Comparison of ENCODE assay signal across 24 mouse cellular contexts in genomic region chr7:118122235-118122634, GRCm38 (mm10). TPM values are rescaled to one million over a fixed set of nuclear protein-coding genes. Genes with fewer than 3 reads are reported as not detected.
DNase-seq lines count a peak whose midpoint lies in the region; ATAC-seq and TF ChIP-seq lines count a peak whose summit lies in the region.
"Had no signal": no experiment of that assay in that cellular context is flagged by ENCODE, and none has a peak within 500 bp of the region (broad histone marks: within the 10 kb centered on the region; RNA-seq: fewer than 3 reads in every experiment).

No protein-coding gene starts in this region.

- 93% methylated on average over 7 of the region's 7 CpGs for WGBS in liver, postnatal 0 days (ENCODE audit: insufficient replicate concordance)
- WGBS in liver, embryonic 11.5 days, result 97% methylated on average over 7 of the region's 7 CpGs
- 96% methylated on average over 7 of the region's 7 CpGs for WGBS in hindbrain, embryonic 12.5 days

- peaks cover 72% of the 10 kb centered on the region for H3K36me3 ChIP-seq in liver, postnatal 0 days (replicated peaks; ENCODE audit: insufficient read depth, low read length)
- peaks cover 56% of the 10 kb centered on the region for H3K36me3 ChIP-seq in liver, embryonic 11.5 days (ENCODE audit: control insufficient read depth, insufficient read depth, low read length)
- H3K36me3 ChIP-seq in CH12.LX (replicated peaks in 1 of 2; ENCODE audit: control insufficient read depth in 1 of 2, insufficient read depth in 1 of 2, low read length in 1 of 2), result peaks cover 55 to 75% of the 10 kb centered on the region in 2 experiments
- H3K36me3 ChIP-seq in hindbrain, embryonic 12.5 days, result peaks cover 65% of the 10 kb centered on the region

- H3K9me3 ChIP-seq in liver, postnatal 0 days (ENCODE audit: low read length), result no peaks in the 10 kb centered on the region
- H3K9me3 ChIP-seq in liver, embryonic 11.5 days (ENCODE audit: control insufficient read depth, low read length), result no peaks in the 10 kb centered on the region
- H3K9me3 ChIP-seq in CH12.LX (replicated peaks; ENCODE audit: low read length), result no peaks in the 10 kb centered on the region
- no peaks in the 10 kb centered on the region for H3K9me3 ChIP-seq in hindbrain, embryonic 12.5 days (replicated peaks)
- H3K9me3 ChIP-seq: embryonic facial prominence, embryonic 10.5 days; embryonic facial prominence, embryonic 12.5 days; forebrain, embryonic 12.5 days; forebrain, embryonic 15.5 days; G1E had no signal

- no peak for TF ChIP-seq EP300 in liver, postnatal 0 days (IDR thresholded peaks at IDR 0.05; ENCODE audit: low read depth)
- no peak for TF ChIP-seq EP300 in CH12.LX (IDR thresholded peaks at IDR 0.05; ENCODE audit: low read length)

- ATAC-seq in liver, postnatal 0 days, result no peak
- ATAC-seq in liver, embryonic 11.5 days (replicated peaks; ENCODE audit: low FRiP score), result no peak
- no peak for ATAC-seq in hindbrain, embryonic 12.5 days (ENCODE audit: low FRiP score)
- ATAC-seq: activated CD4-positive, CD25-positive, alpha-beta regulatory T cell, adult 4 months; forebrain, embryonic 15.5 days; forebrain, postnatal 0 days; Patski had no signal

- peaks cover 33% of the 10 kb centered on the region for H3K4me1 ChIP-seq in liver, postnatal 0 days (ENCODE audit: insufficient read depth)
- peaks cover 11% of the 10 kb centered on the region for H3K4me1 ChIP-seq in liver, embryonic 11.5 days (replicated peaks; ENCODE audit: control insufficient read depth, insufficient read depth, low read length)
- peaks cover 6 to 75% of the 10 kb centered on the region in 2 experiments for H3K4me1 ChIP-seq in CH12.LX (ENCODE audit: control insufficient read depth in 1 of 2, insufficient read depth in 2 of 2)
- H3K4me1 ChIP-seq in hindbrain, embryonic 12.5 days, result peaks cover 11% of the 10 kb centered on the region

- TF ChIP-seq CTCF in layer of hippocampus, adult 2 months (conservative IDR thresholded peaks at IDR 0.05), result no peak
- TF ChIP-seq CTCF in liver, postnatal 0 days (IDR thresholded peaks at IDR 0.05; ENCODE audit: low read depth), result no peak
- no peak for TF ChIP-seq CTCF in CH12.LX (conservative IDR thresholded peaks at IDR 0.05 in 1 of 2, IDR thresholded peaks at IDR 0.05 in 1 of 2; ENCODE audit: low read depth in 2 of 2, low read length in 2 of 2)

- H3K9ac ChIP-seq in liver, postnatal 0 days (replicated peaks), result no peak overlapping the region
- H3K9ac ChIP-seq in liver, embryonic 11.5 days (ENCODE audit: low read depth, low read length), result no peak overlapping the region
- no peak overlapping the region for H3K9ac ChIP-seq in CH12.LX (ENCODE audit: insufficient read depth, low read depth)
- H3K9ac ChIP-seq in hindbrain, embryonic 12.5 days, result no peak overlapping the region
- H3K9ac ChIP-seq: embryonic facial prominence, embryonic 12.5 days; forebrain, embryonic 12.5 days; forebrain, embryonic 15.5 days; forebrain, postnatal 0 days had no signal

- in situ Hi-C loops in CH12.LX (cut with MboI; ENCODE audit: low pct_ligation_motif_present, low pct_unique_long_range_greater_than_20kb, low sequenced_read_pairs), result loop anchor here (10.0 to 25.0 kb wide), 3 partner anchors 173 to 710 kb away; no protein-coding TSS in a partner anchor

- H3K79me2 ChIP-seq in CH12.LX (replicated peaks; ENCODE audit: control insufficient read depth, extremely low read depth, insufficient read depth, poor library complexity, severe bottlenecking), result peaks cover 44% of the 10 kb centered on the region

- H3K27ac ChIP-seq in layer of hippocampus, adult 2 months, result peak overlapping the region; percentile 36; the same call in 1 of the 2 replicates
- no peak overlapping the region for H3K27ac ChIP-seq in liver, postnatal 0 days (ENCODE audit: low read depth)
- H3K27ac ChIP-seq in liver, embryonic 11.5 days (ENCODE audit: low read depth, low read length), result no peak overlapping the region
- H3K27ac ChIP-seq in CH12.LX (ENCODE audit: insufficient read depth, low read depth), result peak overlapping the region; percentile 31; the same call in 1 of the 2 replicates
- H3K27ac ChIP-seq in hindbrain, embryonic 12.5 days, result no peak overlapping the region
- H3K27ac ChIP-seq: embryonic facial prominence, embryonic 10.5 days; embryonic facial prominence, embryonic 12.5 days; forebrain, embryonic 12.5 days; forebrain, embryonic 15.5 days had no signal

- DNase-seq in heart, adult 11 months, result peak; percentile 75
- DNase-seq in heart, postnatal 36 days, result no peak
- no peak for DNase-seq in layer of hippocampus, adult 2 months (ENCODE audit: low spot score in 2 of 2)
- no peak for DNase-seq in layer of hippocampus, postnatal 25 days (ENCODE audit: extremely low spot score in 1 of 2, low spot score in 1 of 2)
- peak; percentile 7 for DNase-seq in liver, postnatal 0 days
- DNase-seq in liver, embryonic 11.5 days (ENCODE audit: low spot score), result no peak
- DNase-seq in CH12.LX (ENCODE audit: extremely low read depth), result no peak
- DNase-seq: adrenal gland, adult 8-10 months; adrenal gland, postnatal 14 days; adrenal gland, postnatal 36 days; cerebellum, adult 11-12 months; cerebellum, adult 2 months; cerebellum, adult 9-10 months; cerebellum, postnatal 10 days; cerebellum, postnatal 25 days; forebrain, postnatal 0 days had no signal

- dilution Hi-C loops in CH12.LX (cut with MboI; ENCODE audit: extremely low pct_ligation_motif_present, extremely low pct_unique_long_range_greater_than_20kb, low sequenced_read_pairs), result no loop called here

- no peak overlapping the region for H3K4me3 ChIP-seq in layer of hippocampus, adult 2 months
- H3K4me3 ChIP-seq in liver, postnatal 0 days (ENCODE audit: low read depth, low read length), result no peak overlapping the region
- H3K4me3 ChIP-seq in liver, embryonic 11.5 days (ENCODE audit: low read depth, low read length), result no peak overlapping the region
- H3K4me3 ChIP-seq in CH12.LX (replicated peaks in 1 of 3; ENCODE audit: low read depth in 2 of 3, low read length in 2 of 3, poor library complexity in 1 of 3), result no peak overlapping the region
- no peak overlapping the region for H3K4me3 ChIP-seq in hindbrain, embryonic 12.5 days
- H3K4me3 ChIP-seq: embryonic facial prominence, embryonic 10.5 days; embryonic facial prominence, embryonic 12.5 days; forebrain, embryonic 12.5 days; forebrain, embryonic 15.5 days had no signal

- H3K4me2 ChIP-seq in liver, postnatal 0 days (ENCODE audit: low read depth, low read length), result no peak overlapping the region
- H3K4me2 ChIP-seq in liver, embryonic 11.5 days, result no peak overlapping the region
- no peak overlapping the region for H3K4me2 ChIP-seq in CH12.LX (ENCODE audit: insufficient read depth, low read depth, poor library complexity, severe bottlenecking)
- no peak overlapping the region for H3K4me2 ChIP-seq in hindbrain, embryonic 12.5 days (replicated peaks)
- H3K4me2 ChIP-seq: embryonic facial prominence, embryonic 12.5 days; forebrain, embryonic 12.5 days; forebrain, embryonic 15.5 days had no signal

- H3K27me3 ChIP-seq in liver, postnatal 0 days (ENCODE audit: insufficient read depth, low read length), result no peaks in the 10 kb centered on the region
- no peaks in the 10 kb centered on the region for H3K27me3 ChIP-seq in liver, embryonic 11.5 days (replicated peaks; ENCODE audit: control insufficient read depth, insufficient read depth, low read length)
- no peaks in the 10 kb centered on the region for H3K27me3 ChIP-seq in CH12.LX (replicated peaks)
- no peaks in the 10 kb centered on the region for H3K27me3 ChIP-seq in hindbrain, embryonic 12.5 days
- H3K27me3 ChIP-seq: embryonic facial prominence, embryonic 12.5 days; forebrain, embryonic 12.5 days; forebrain, embryonic 15.5 days; Patski had no signal

- TF ChIP-seq RAD21 in CH12.LX (IDR thresholded peaks at IDR 0.05; ENCODE audit: low read depth, low read length), result no peak

- no peak for TF ChIP-seq POLR2A in CH12.LX (IDR thresholded peaks at IDR 0.05; ENCODE audit: low read depth, low read length)

- intact Hi-C loops in heart, postnatal 36 days (cut with DNase I), result no loop called here

TF ChIP-seq in CH12.LX, 34 proteins besides CTCF, POLR2A, EP300 and RAD21 (continues in another document):
- TF ChIP-seq ZC3H11A (IDR thresholded peaks at IDR 0.05; ENCODE audit: low read depth, low read length) (no peak), SIN3A (IDR thresholded peaks at IDR 0.05; ENCODE audit: low read length) (no peak), NRF1 (IDR thresholded peaks at IDR 0.05; ENCODE audit: low read depth, low read length) (no peak), JUND (conservative IDR thresholded peaks at IDR 0.05; ENCODE audit: low read depth, low read length) (no peak), HCFC1 (IDR thresholded peaks at IDR 0.05; ENCODE audit: low read depth, low read length) (no peak), ZMIZ1 (IDR thresholded peaks at IDR 0.05; ENCODE audit: low read depth, low read length) (no peak), MEF2A (IDR thresholded peaks at IDR 0.05; ENCODE audit: borderline replicate concordance, low read depth, low read length) (no peak), TBP (conservative IDR thresholded peaks at IDR 0.05; ENCODE audit: low read depth, low read length) (no peak), ZNF384 (IDR thresholded peaks at IDR 0.05; ENCODE audit: low read depth, low read length) (no peak), RCOR1 (conservative IDR thresholded peaks at IDR 0.05; ENCODE audit: low read depth, low read length) (no peak), TCF12 (IDR thresholded peaks at IDR 0.05; ENCODE audit: low read depth, low read length) (no peak), MAX (IDR thresholded peaks at IDR 0.05; ENCODE audit: low read length) (no peak)

RNA-seq across cellular contexts. Expression of gene Rps15a, which starts 6.2 kb away (rescaled TPM):
- total RNA-seq in heart, postnatal 36 days (2021), result 100 to 1,000 TPM; 519 to 578 TPM
- 100 to 1,000 TPM; 372 to 388 TPM for total RNA-seq in layer of hippocampus, adult 2 months (2021)
- total RNA-seq in layer of hippocampus, postnatal 25 days (2021), result 100 to 1,000 TPM; 374 to 432 TPM
- polyA plus RNA-seq in liver, postnatal 0 days (2015; fragmentation: Nextera tagmentation; extraction: Ambion mirVana), result 406 and 414 TPM in 2 replicates
- 865 and 937 TPM in 2 replicates for polyA plus RNA-seq in liver, embryonic 11.5 days (2014; fragmentation: Nextera tagmentation; extraction: Ambion mirVana)
- 2,766 and 3,118 TPM in 2 replicates for total RNA-seq in CH12.LX (2012; rRNA removed)
- 2,652 and 2,996 TPM in 2 replicates for total RNA-seq in CH12.LX (2014; rRNA removed)
- 774 and 1,002 TPM in 2 replicates for polyA plus RNA-seq in CH12.LX (2012; ENCODE audit: insufficient read length, low read depth)
- polyA plus RNA-seq in hindbrain, embryonic 12.5 days (2016; fragmentation: Nextera tagmentation; extraction: Ambion mirVana), result 399 and 511 TPM in 2 replicates

RNA-seq across cellular contexts. Expression of gene Arl6ip1, which starts 7.2 kb away (rescaled TPM):
- total RNA-seq in heart, postnatal 36 days (2021), result 10 to 100 TPM; 25.2 to 32.7 TPM
- total RNA-seq in layer of hippocampus, adult 2 months (2021), result 100 to 1,000 TPM; 276 to 307 TPM
- 100 to 1,000 TPM; 275 to 286 TPM for total RNA-seq in layer of hippocampus, postnatal 25 days (2021)
- 299 and 309 TPM in 2 replicates for polyA plus RNA-seq in liver, postnatal 0 days (2015; fragmentation: Nextera tagmentation; extraction: Ambion mirVana)
- polyA plus RNA-seq in liver, embryonic 11.5 days (2014; fragmentation: Nextera tagmentation; extraction: Ambion mirVana), result 279 and 288 TPM in 2 replicates
- 195 and 214 TPM in 2 replicates for total RNA-seq in CH12.LX (2012; rRNA removed)
- total RNA-seq in CH12.LX (2014; rRNA removed), result 234 and 274 TPM in 2 replicates
- polyA plus RNA-seq in CH12.LX (2012; ENCODE audit: insufficient read length, low read depth), result 241 and 248 TPM in 2 replicates
- polyA plus RNA-seq in hindbrain, embryonic 12.5 days (2016; fragmentation: Nextera tagmentation; extraction: Ambion mirVana), result 478 and 481 TPM in 2 replicates

Comparison
In these comparisons a context has a peak if more than half of its experiments do, and no peak if none do; other contexts are left out.
1. DNase-seq: peak in heart, adult 11 months (single experiment) and liver, postnatal 0 days (single experiment); none in heart, postnatal 36 days (0 of 2), layer of hippocampus, adult 2 months (0 of 2), layer of hippocampus, postnatal 25 days (0 of 2), liver, embryonic 11.5 days (single experiment) and CH12.LX (single experiment).
2. H3K27ac ChIP-seq: peak in layer of hippocampus, adult 2 months (single experiment) and CH12.LX (single experiment); none in liver, postnatal 0 days (single experiment), liver, embryonic 11.5 days (single experiment) and hindbrain, embryonic 12.5 days (single experiment).
3. RNA of gene Rps15a, which starts 6.2 kb away (total RNA-seq): 2,652 to 3,118 TPM in CH12.LX; 519 to 578 TPM in heart, postnatal 36 days, 374 to 432 TPM in layer of hippocampus, postnatal 25 days and 372 to 388 TPM in layer of hippocampus, adult 2 months; every median in the first group is over 4 times any median in the second.
4. RNA of gene Arl6ip1, which starts 7.2 kb away (total RNA-seq): 276 to 307 TPM in layer of hippocampus, adult 2 months, 275 to 286 TPM in layer of hippocampus, postnatal 25 days and 195 to 274 TPM in CH12.LX; 25.2 to 32.7 TPM in heart, postnatal 36 days; every median in the first group is over 4 times any median in the second.